Mouse (Mus musculus) 3134 (cell line): ENCODE data around the gene Lrrc74a.

Experiments used
- DNase-seq: peaks from one replicate; pipeline ENCODE4 v3.0.0-alpha.2; 2011; ENCODE audit warnings: low spot score; ENCODE audit not compliant: insufficient read length; ENCODE audit errors: extremely low read depth

Gene Lrrc74a

GRCm38 (mm10) chr12:86802005-86802671 is 68.0 kb downstream of the Lrrc74a start:
- DNase-seq, result peak; percentile 66

GRCm38 (mm10) chr12:86802899-86803298 is 68.7 kb downstream of the Lrrc74a start:
- DNase-seq, result no peak

GRCm38 (mm10) chr12:86803651-86804307 is 69.6 kb downstream of the Lrrc74a start:
- no peak for DNase-seq

- no peak for DNase-seq
Measured at GRCm38 (mm10) chr12:86804308-86804700, 70.1 kb downstream of the Lrrc74a start.

GRCm38 (mm10) chr12:86804857-86805256 is 70.7 kb downstream of the Lrrc74a start:
- DNase-seq, result no peak

- no peak for DNase-seq
Measured at GRCm38 (mm10) chr12:86805315-86805714, 71.1 kb downstream of the Lrrc74a start.

- no peak for DNase-seq
Measured at GRCm38 (mm10) chr12:86806031-86806922, 72.1 kb downstream of the Lrrc74a start.

- no peak for DNase-seq
Measured at GRCm38 (mm10) chr12:86806923-86807794, 73.0 kb downstream of the Lrrc74a start.

- no peak for DNase-seq
Measured at GRCm38 (mm10) chr12:86807795-86808128, 73.6 kb downstream of the Lrrc74a start.

GRCm38 (mm10) chr12:86808856-86809255 is 74.7 kb downstream of the Lrrc74a start:
- DNase-seq, result no peak

GRCm38 (mm10) chr12:86810040-86810439 is 75.9 kb downstream of the Lrrc74a start:
- DNase-seq, result no peak

GRCm38 (mm10) chr12:86810725-86811444 is 76.7 kb downstream of the Lrrc74a start:
- no peak for DNase-seq

- no peak for DNase-seq
Measured at GRCm38 (mm10) chr12:86812782-86813181, 78.6 kb downstream of the Lrrc74a start.
